Mouse (Mus musculus) hematopoietic multipotent progenitor cell, adult 10-12 weeks (in vitro differentiated cells): ENCODE measurements around the gene Sycp1. TPM values are rescaled to one million over a fixed set of nuclear protein-coding genes. Genes with fewer than 3 reads are reported as not detected.

Source experiments
- polyA plus RNA-seq: library from polyadenylated mRNA; stranded (reverse); fragments of >175 nt; gene quantifications from 2 replicates; pipeline ENCODE4 v1.2.3, GENCODE M21; 2012; ENCODE audit warnings: low replicate concordance

Sycp1 gene
- polyA plus RNA-seq: not detected in 2 replicates

DNA sequence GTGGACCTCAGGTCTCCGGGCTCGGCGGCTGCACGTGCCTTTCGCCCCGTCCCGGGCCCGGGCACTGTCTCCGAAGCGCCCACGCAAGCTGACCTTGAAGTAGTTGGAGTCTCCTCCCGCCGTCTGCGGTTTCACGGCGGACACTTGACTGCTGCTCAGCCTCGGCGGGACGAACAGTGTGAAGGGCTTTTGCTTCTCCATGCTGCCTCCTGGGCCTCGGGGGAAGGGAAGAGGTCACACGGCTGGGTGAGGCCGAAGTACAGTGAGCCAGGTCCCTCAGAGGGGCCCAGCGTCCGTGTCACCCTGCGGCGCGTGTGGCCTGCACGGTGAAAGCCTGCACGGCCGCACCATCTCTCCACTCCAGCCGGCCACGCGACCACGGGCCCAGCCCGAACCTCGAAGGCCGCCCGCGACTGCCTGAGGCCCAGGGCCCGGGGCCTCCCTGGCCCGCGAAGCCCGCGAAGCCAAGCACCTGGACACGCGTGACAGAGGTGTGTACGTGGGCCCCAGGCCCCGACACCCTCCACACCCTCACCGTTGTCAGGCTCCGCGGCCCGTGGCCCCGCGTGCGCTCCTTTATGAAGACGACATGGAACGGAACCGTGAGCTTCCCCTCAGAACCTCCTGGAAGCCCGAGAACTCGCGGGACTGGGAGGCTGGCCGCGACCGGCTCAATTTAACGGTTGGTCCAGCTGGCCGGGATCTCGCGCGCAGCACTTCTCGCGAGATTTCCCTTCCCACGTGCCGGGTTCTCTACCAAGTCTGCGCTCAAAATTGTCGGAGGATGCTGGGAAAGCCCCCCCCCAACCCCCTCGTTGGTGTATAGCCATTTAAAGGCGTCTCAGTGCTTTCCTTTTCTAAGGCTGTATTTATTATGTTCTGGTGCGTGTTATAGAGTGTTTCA is at the start of gene Sycp1:
Gene Sycp1 (minus strand): TSS at position 650 of the 904 bp plus-strand sequence.

DNA sequence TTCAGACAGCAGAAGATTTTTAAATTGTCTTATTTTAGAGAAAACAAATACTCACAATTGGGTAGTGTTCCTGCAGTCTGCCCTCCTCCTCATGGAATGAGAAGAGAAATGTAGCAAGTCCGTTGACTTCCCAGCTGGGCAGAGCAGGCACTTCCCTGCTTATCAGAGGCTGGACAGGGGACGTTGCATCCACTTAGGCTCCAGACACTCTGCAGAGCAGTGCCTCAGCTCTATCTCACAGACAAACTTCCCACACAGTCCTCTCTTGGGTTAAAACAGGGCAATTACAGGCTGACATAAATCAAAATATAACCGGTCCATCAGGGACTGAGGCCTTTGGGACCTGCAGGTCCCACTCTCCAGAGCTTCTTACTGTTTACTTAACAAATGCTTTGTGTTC is 28.1 kb upstream of the Sycp1 start, which contains the start of gene Nr1h5:
Gene Nr1h5 (minus strand): TSS at position 101 of the 400 bp plus-strand sequence.

DNA sequence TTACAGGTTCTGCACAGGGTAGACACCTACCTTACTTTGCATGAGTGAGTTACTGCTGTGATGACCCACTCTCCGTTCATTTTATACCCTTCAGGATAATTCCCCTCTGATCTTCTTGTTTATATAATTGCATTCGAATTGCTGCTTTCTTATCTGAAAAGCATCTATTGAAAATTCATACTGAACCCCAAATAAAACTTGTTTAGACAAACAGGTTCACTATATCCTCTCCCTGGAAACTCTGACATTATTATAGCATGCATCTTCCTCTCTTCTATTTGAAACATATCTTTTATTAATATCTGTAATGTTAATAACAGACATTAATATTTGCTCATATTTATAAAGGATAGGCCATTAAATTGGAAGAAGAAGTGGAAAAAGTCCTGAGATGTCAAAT is 153.3 kb downstream of the Sycp1 start, which contains the start of gene Tshb:
Gene Tshb (minus strand): TSS at position 101 of the 400 bp plus-strand sequence.

Other genes starting within 250 kb of the Sycp1 start
- 0.61 and 2.1 TPM in 2 replicates for gene Tspan2, start 201.6 kb downstream of the Sycp1 start, polyA plus RNA-seq
- gene Tshb, start 153.4 kb downstream of the Sycp1 start, polyA plus RNA-seq: not detected in 2 replicates
- not detected in 2 replicates for gene Nr1h5, start 28.0 kb upstream of the Sycp1 start, polyA plus RNA-seq
- gene Sike1, start 59.6 kb upstream of the Sycp1 start, polyA plus RNA-seq: 9.1 and 13.3 TPM in 2 replicates
- gene Csde1, start 84.3 kb upstream of the Sycp1 start, polyA plus RNA-seq: 6.7 and 17.6 TPM in 2 replicates
- gene Nras, start 122.2 kb upstream of the Sycp1 start, polyA plus RNA-seq: 4.2 and 4.6 TPM in 2 replicates
- gene Ampd1, start 137.9 kb upstream of the Sycp1 start, polyA plus RNA-seq: 0.05 and 0.44 TPM in 2 replicates
- 0.03 and 0.59 TPM in 2 replicates for gene Dennd2c, start 166.5 kb upstream of the Sycp1 start, polyA plus RNA-seq
- gene Bcas2, start 235.6 kb upstream of the Sycp1 start, polyA plus RNA-seq: 48.3 and 91.5 TPM in 2 replicates